Mouse (Mus musculus): ENCODE data around the gene Fam43a. TPM values are rescaled to one million over a fixed set of nuclear protein-coding genes. Genes with fewer than 3 reads are reported as not detected.

The Fam43a gene
- total RNA-seq, 2 experiments from 2014 or later = 4.3 to 6.6 TPM

- DNase-seq (ENCODE audit: low spot score) = no peak
Observed at GRCm38 (mm10) chr16:30627586-30628337, 28.2 kb downstream of the Fam43a start.

GRCm38 (mm10) chr16:30628401-30628800 lies 28.9 kb downstream of the Fam43a start:
- DNase-seq (ENCODE audit: low spot score) = no peak

- no peak for DNase-seq (ENCODE audit: low spot score)
Observed at GRCm38 (mm10) chr16:30629509-30629908, 30.0 kb downstream of the Fam43a start.

GRCm38 (mm10) chr16:30633906-30634746 lies 34.6 kb downstream of the Fam43a start:
- DNase-seq (ENCODE audit: low spot score) = no peak

- DNase-seq (ENCODE audit: low spot score) = no peak
Observed at GRCm38 (mm10) chr16:30638586-30638985, 39.1 kb downstream of the Fam43a start.

GRCm38 (mm10) chr16:30640591-30640990 lies 41.1 kb downstream of the Fam43a start:
- DNase-seq (ENCODE audit: low spot score) = no peak

- DNase-seq (ENCODE audit: low spot score) = no peak
Observed at GRCm38 (mm10) chr16:30641408-30641807, 41.9 kb downstream of the Fam43a start.

GRCm38 (mm10) chr16:30642229-30642628 lies 42.7 kb downstream of the Fam43a start:
- DNase-seq (ENCODE audit: low spot score) = no peak

- DNase-seq (ENCODE audit: low spot score) = no peak
Observed at GRCm38 (mm10) chr16:30644981-30645380, 45.5 kb downstream of the Fam43a start.

- DNase-seq (ENCODE audit: low spot score) = no peak
Observed at GRCm38 (mm10) chr16:30645841-30646558, 46.5 kb downstream of the Fam43a start.

- no peak for DNase-seq (ENCODE audit: low spot score)
Observed at GRCm38 (mm10) chr16:30646856-30647255, 47.3 kb downstream of the Fam43a start.

- DNase-seq (ENCODE audit: low spot score) = no peak
Observed at GRCm38 (mm10) chr16:30651292-30651691, 51.8 kb downstream of the Fam43a start.

Other genes with a start within 250 kb of the Fam43a start
- gene Atp13a3, start 193.7 kb upstream of the Fam43a start, total RNA-seq (2021) = 10 to 100 TPM; 29.7 to 34.1 TPM
- 1 to 10 TPM; 1.3 to 1.9 TPM for gene Tmem44, start 48.9 kb upstream of the Fam43a start, total RNA-seq (2021)
- gene Lsg1, start 12.1 kb upstream of the Fam43a start, total RNA-seq (2021) = 10 to 100 TPM; 18.6 to 18.9 TPM

All from gastrocnemius, adult 18-20 months (tissue).